Mouse (Mus musculus): ENCODE measurements around the gene Ltbp1. TPM values are rescaled to one million over a fixed set of nuclear protein-coding genes. Genes with fewer than 3 reads are reported as not detected.
A peak's percentile ranks its signal among the peaks of the same experiment; 100 is the strongest.
"Not testable (repeated sequence)": the region's sequence is repeated elsewhere in the genome, so short reads cannot be mapped to it uniquely, and the experiment has no call there.

The Ltbp1 gene
- polyA plus RNA-seq, 1 experiment from 2014 or later, result 53.9 TPM

DNA sequence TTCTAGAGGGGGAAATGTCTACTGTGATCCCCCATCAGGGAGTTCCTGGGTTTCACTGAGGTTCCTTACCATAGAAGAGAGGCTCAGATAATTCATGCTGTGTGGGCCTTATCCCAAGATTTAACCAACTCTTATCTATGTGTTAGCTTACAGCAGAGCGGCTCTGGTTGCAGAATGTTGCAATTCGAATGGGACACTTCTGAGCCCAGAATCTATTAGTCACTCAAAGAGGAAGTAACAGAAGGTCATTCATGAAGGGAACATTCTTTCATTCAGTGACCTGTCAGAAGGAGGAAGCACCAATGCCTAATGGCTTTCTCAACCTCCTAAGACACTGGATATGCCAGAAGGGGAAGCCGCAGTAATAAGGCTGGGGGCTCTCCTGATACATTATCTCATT, 114.1 kb downstream of the Ltbp1 start:
- no peaks in the 10 kb centered on the region for H3K36me3 ChIP-seq (ENCODE audit: control insufficient read depth, insufficient read depth, low read length)
- H3K4me1 ChIP-seq (ENCODE audit: control insufficient read depth, insufficient read depth, low read length), result peaks cover 13% of the 10 kb centered on the region; the same call in 1 of the 2 replicates
- WGBS, result 70% methylated on average over 3 of the region's 3 CpGs
- no peak overlapping the region for H3K4me3 ChIP-seq (ENCODE audit: low read depth, low read length)
- no peak overlapping the region for H3K4me2 ChIP-seq (ENCODE audit: low read depth, low read length)
- ATAC-seq (ENCODE audit: low read depth), result no peak
- no peaks in the 10 kb centered on the region for H3K9me3 ChIP-seq (ENCODE audit: control insufficient read depth, low read length)
- no peak for DNase-seq (ENCODE audit: low spot score)
- H3K9ac ChIP-seq (ENCODE audit: low read depth, low read length), result no peak overlapping the region
- H3K27me3 ChIP-seq (replicated peaks; ENCODE audit: control insufficient read depth, insufficient read depth, low read length), result no peaks in the 10 kb centered on the region
- H3K27ac ChIP-seq (replicated peaks; ENCODE audit: low read depth, low read length), result no peak overlapping the region

DNA sequence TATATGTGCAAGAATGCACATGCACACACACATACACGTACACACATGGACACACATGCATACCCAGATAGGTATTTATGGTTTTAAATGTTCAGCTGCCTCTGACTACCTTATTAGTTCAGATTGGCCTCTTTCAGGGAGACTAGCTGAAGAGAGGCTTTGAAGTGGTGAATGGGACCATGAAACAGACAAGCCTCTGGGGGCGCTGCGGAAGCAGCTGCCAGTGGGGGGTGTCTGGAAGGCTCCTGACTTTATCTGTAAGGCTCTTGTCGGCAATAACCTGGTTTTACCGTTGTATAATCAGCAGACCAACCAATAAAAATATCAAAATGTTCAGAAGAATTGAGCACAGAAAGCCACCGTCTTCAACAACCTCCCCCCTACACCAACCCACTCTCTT, 114.7 kb downstream of the Ltbp1 start:
- ATAC-seq (ENCODE audit: low read depth), result no peak
- H3K9ac ChIP-seq (ENCODE audit: low read depth, low read length), result no peak overlapping the region
- peaks cover 13% of the 10 kb centered on the region; the same call in 1 of the 2 replicates for H3K4me1 ChIP-seq (ENCODE audit: control insufficient read depth, insufficient read depth, low read length)
- WGBS, result 43% methylated on average over 6 of the region's 6 CpGs
- H3K36me3 ChIP-seq (ENCODE audit: control insufficient read depth, insufficient read depth, low read length), result no peaks in the 10 kb centered on the region
- H3K4me3 ChIP-seq (ENCODE audit: low read depth, low read length), result no peak overlapping the region
- DNase-seq (ENCODE audit: low spot score), result no peak
- no peak overlapping the region for H3K4me2 ChIP-seq (ENCODE audit: low read depth, low read length)
- no peaks in the 10 kb centered on the region for H3K27me3 ChIP-seq (replicated peaks; ENCODE audit: control insufficient read depth, insufficient read depth, low read length)
- H3K27ac ChIP-seq (replicated peaks; ENCODE audit: low read depth, low read length), result no peak overlapping the region
- no peaks in the 10 kb centered on the region for H3K9me3 ChIP-seq (ENCODE audit: control insufficient read depth, low read length)

DNA sequence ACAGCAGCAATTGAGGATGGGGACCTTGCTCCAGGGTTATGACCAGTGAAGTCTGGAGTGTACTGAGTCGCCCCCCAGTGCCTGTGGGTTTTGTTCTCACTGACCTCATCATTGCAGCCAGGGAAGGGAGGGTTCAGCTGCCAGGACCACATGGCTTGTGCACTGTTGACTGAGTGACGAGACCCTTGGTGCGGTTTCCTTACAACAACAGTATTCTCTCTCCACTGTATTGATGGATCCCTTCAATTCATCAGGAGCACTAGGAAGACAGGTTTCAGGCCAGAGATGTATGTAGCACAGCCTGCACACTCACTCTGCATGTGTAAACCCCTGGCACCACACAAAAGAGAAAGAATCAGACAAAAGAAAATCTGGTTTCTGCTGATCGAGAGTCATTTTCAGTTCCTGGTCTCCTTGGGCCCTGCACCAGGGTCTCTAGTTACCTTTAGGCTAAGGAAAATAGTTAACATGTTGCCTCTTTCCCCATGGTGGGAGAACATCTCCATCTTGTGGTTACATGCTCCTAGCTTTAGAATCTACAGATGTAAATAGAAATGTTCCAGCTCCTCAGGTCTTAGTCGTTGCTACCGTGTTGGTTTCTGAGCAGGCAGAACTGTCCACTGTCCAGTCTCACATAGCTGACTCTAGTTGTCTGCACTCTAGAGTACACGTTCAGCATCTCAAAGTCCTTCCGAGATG, 117.4 kb downstream of the Ltbp1 start:
- Histone ChIP-seq H3K4me1 (ENCODE audit: control insufficient read depth, insufficient read depth, low read length) (peaks cover 6% of the 10 kb centered on the region; the same call in 1 of the 2 replicates), H3K9ac (ENCODE audit: low read depth, low read length) (no peak overlapping the region), H3K4me2 (ENCODE audit: low read depth, low read length) (no peak overlapping the region), H3K9me3 (ENCODE audit: control insufficient read depth, low read length) (no peaks in the 10 kb centered on the region), H3K4me3 (ENCODE audit: low read depth, low read length) (no peak overlapping the region), H3K27me3 (replicated peaks; ENCODE audit: control insufficient read depth, insufficient read depth, low read length) (no peaks in the 10 kb centered on the region), H3K27ac (replicated peaks; ENCODE audit: low read depth, low read length) (no peak overlapping the region; the same call in 1 of the 2 replicates), H3K36me3 (ENCODE audit: control insufficient read depth, insufficient read depth, low read length) (no peaks in the 10 kb centered on the region)
- ATAC-seq (ENCODE audit: low read depth) (0 out of 2 replicates have a peak, but pooled peaks have one; percentile 26), DNase-seq (ENCODE audit: low spot score) (peak; percentile 53)
- 61% methylated on average over 8 of the region's 8 CpGs for WGBS

DNA sequence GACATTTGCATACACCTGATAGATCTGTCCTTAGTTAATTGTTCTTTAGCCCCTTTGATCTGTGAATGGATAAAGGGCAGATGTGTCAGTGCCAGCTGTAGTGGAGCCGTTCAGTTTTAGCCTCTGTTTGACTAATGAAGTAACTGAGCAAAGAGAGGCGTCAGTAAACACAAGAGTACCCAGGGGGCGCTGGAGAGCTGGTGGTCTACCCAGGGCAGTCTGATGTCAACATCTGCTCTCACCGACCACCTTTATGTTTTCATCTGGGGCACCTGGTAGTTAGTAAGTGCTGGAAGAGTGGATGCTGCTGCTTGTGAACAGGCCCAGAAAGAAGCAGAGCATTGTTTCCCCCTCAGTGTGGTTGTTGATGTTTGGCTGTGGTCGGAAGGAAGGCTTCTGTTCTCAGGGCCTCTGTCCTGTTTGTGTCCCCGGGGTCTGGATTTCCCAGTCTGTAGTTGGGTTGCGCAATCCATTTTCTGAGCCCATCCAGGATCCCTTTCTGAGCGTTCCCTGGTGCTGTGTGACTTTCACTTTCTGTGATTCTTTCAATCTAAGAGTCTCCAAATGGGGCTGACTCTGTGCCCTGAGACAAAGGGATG, 123.1 kb downstream of the Ltbp1 start:
- no peak for DNase-seq (ENCODE audit: low spot score)
- ATAC-seq (ENCODE audit: low read depth), result no peak

GRCm38 (mm10) chr17:75133983-75134382, 128.6 kb downstream of the Ltbp1 start:
- no peak overlapping the region for H3K4me2 ChIP-seq (ENCODE audit: low read depth, low read length)
- H3K9me3 ChIP-seq (ENCODE audit: control insufficient read depth, low read length), result no peaks in the 10 kb centered on the region
- WGBS, result 87% methylated on average over 4 of the region's 4 CpGs
- H3K36me3 ChIP-seq (ENCODE audit: control insufficient read depth, insufficient read depth, low read length), result no peaks in the 10 kb centered on the region
- H3K4me3 ChIP-seq (ENCODE audit: low read depth, low read length), result no peak overlapping the region
- no peaks in the 10 kb centered on the region for H3K4me1 ChIP-seq (ENCODE audit: control insufficient read depth, insufficient read depth, low read length)
- H3K27ac ChIP-seq (replicated peaks; ENCODE audit: low read depth, low read length), result no peak overlapping the region
- H3K27me3 ChIP-seq (replicated peaks; ENCODE audit: control insufficient read depth, insufficient read depth, low read length), result no peaks in the 10 kb centered on the region
- ATAC-seq (ENCODE audit: low read depth) (no peak), DNase-seq (ENCODE audit: low spot score) (no peak)
- no peak overlapping the region for H3K9ac ChIP-seq (ENCODE audit: low read depth, low read length)

More for the DNA sequence above, 123.1 kb downstream of the Ltbp1 start:
- H3K27ac ChIP-seq (replicated peaks; ENCODE audit: low read depth, low read length), result no peak overlapping the region
- no peak overlapping the region for H3K9ac ChIP-seq (ENCODE audit: low read depth, low read length)
- no peak overlapping the region for H3K4me2 ChIP-seq (ENCODE audit: low read depth, low read length)
- H3K9me3 ChIP-seq (ENCODE audit: control insufficient read depth, low read length), result no peaks in the 10 kb centered on the region
- no peaks in the 10 kb centered on the region; the same call in 1 of the 2 replicates for H3K4me1 ChIP-seq (ENCODE audit: control insufficient read depth, insufficient read depth, low read length)
- H3K27me3 ChIP-seq (replicated peaks; ENCODE audit: control insufficient read depth, insufficient read depth, low read length), result no peaks in the 10 kb centered on the region
- H3K4me3 ChIP-seq (ENCODE audit: low read depth, low read length), result no peak overlapping the region
- no peaks in the 10 kb centered on the region for H3K36me3 ChIP-seq (ENCODE audit: control insufficient read depth, insufficient read depth, low read length)
- WGBS, result 61% methylated on average over 8 of the region's 8 CpGs

DNA sequence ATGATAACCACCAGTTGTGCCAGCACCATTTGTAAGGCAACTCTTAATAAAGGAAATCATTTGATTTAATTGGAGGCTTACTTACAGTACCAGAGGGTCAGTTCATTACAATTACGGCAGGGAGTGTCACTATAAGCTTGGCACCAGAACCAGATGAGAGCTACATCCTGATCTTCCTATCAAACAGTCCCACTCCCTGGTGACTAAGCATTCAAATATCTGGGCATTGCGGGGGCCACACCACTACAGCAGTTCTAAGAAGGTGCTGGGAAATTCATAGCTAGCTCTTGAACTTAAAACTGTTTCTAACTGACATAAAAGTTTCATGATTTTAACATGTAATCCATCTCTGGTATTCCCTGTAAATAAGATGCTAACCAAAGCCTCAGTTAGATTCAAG, 134.4 kb downstream of the Ltbp1 start:
- DNase-seq (ENCODE audit: low spot score), result no peak
- no peaks in the 10 kb centered on the region for H3K4me1 ChIP-seq (ENCODE audit: control insufficient read depth, insufficient read depth, low read length)
- no peaks in the 10 kb centered on the region for H3K27me3 ChIP-seq (replicated peaks; ENCODE audit: control insufficient read depth, insufficient read depth, low read length)
- no peak overlapping the region for H3K4me2 ChIP-seq (ENCODE audit: low read depth, low read length)
- no peak overlapping the region for H3K27ac ChIP-seq (replicated peaks; ENCODE audit: low read depth, low read length)
- no peak overlapping the region for H3K9ac ChIP-seq (ENCODE audit: low read depth, low read length)
- ATAC-seq (ENCODE audit: low read depth), result no peak
- no peak overlapping the region for H3K4me3 ChIP-seq (ENCODE audit: low read depth, low read length)
- H3K36me3 ChIP-seq (ENCODE audit: control insufficient read depth, insufficient read depth, low read length), result no peaks in the 10 kb centered on the region
- no peaks in the 10 kb centered on the region for H3K9me3 ChIP-seq (ENCODE audit: control insufficient read depth, low read length)
- 91% methylated on average over 2 of the region's 2 CpGs for WGBS

GRCm38 (mm10) chr17:75142845-75143244, 137.5 kb downstream of the Ltbp1 start:
- not testable (repeated sequence) for H3K9ac ChIP-seq (ENCODE audit: low read depth, low read length); DNase-seq (ENCODE audit: low spot score); H3K4me3 ChIP-seq (ENCODE audit: low read depth, low read length); H3K27ac ChIP-seq (replicated peaks; ENCODE audit: low read depth, low read length); ATAC-seq (ENCODE audit: low read depth); H3K36me3 ChIP-seq (ENCODE audit: control insufficient read depth, insufficient read depth, low read length); H3K4me2 ChIP-seq (ENCODE audit: low read depth, low read length); H3K9me3 ChIP-seq (ENCODE audit: control insufficient read depth, low read length); H3K4me1 ChIP-seq (ENCODE audit: control insufficient read depth, insufficient read depth, low read length); H3K27me3 ChIP-seq (replicated peaks; ENCODE audit: control insufficient read depth, insufficient read depth, low read length)
- WGBS, result 89% methylated on average over 7 of the region's 7 CpGs

DNA sequence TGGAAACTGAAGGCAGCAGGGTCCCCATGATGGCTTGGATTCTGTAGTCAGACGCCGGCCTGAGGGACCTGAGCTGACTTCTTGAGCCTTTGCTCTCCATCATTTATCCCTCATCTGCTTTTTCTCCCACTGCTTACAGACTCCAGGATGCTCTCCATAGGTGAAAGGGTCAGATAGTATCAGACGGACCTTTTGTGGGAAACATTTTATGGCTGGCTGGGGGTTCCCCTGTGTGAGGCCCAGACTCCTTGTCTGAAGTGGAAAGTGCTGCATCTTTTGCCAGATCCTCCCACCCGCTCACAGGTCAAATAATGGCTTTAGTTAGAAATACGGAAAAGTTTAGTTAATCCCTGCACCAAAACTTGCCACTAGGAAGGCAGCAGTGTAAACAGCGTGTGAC, 138.6 kb downstream of the Ltbp1 start:
- Histone ChIP-seq H3K27ac (replicated peaks; ENCODE audit: low read depth, low read length) (no peak overlapping the region), H3K36me3 (ENCODE audit: control insufficient read depth, insufficient read depth, low read length) (no peaks in the 10 kb centered on the region), H3K4me1 (ENCODE audit: control insufficient read depth, insufficient read depth, low read length) (no peaks in the 10 kb centered on the region), H3K27me3 (replicated peaks; ENCODE audit: control insufficient read depth, insufficient read depth, low read length) (no peaks in the 10 kb centered on the region), H3K9me3 (ENCODE audit: control insufficient read depth, low read length) (no peaks in the 10 kb centered on the region), H3K9ac (ENCODE audit: low read depth, low read length) (no peak overlapping the region), H3K4me3 (ENCODE audit: low read depth, low read length) (no peak overlapping the region), H3K4me2 (ENCODE audit: low read depth, low read length) (no peak overlapping the region)
- DNase-seq (ENCODE audit: low spot score) (no peak), ATAC-seq (ENCODE audit: low read depth) (no peak)
- WGBS, result 65% methylated on average over 6 of the region's 6 CpGs

GRCm38 (mm10) chr17:75147218-75147617, 141.8 kb downstream of the Ltbp1 start:
- Histone ChIP-seq H3K4me3 (ENCODE audit: low read depth, low read length) (no peak overlapping the region), H3K9me3 (ENCODE audit: control insufficient read depth, low read length) (no peaks in the 10 kb centered on the region)

More at GRCm38 (mm10) chr17:75147218-75147617, 141.8 kb downstream of the Ltbp1 start:
- ATAC-seq (ENCODE audit: low read depth) (no peak), DNase-seq (ENCODE audit: low spot score) (no peak)
- Histone ChIP-seq H3K36me3 (ENCODE audit: control insufficient read depth, insufficient read depth, low read length) (no peaks in the 10 kb centered on the region), H3K27me3 (replicated peaks; ENCODE audit: control insufficient read depth, insufficient read depth, low read length) (no peaks in the 10 kb centered on the region), H3K4me2 (ENCODE audit: low read depth, low read length) (no peak overlapping the region), H3K9ac (ENCODE audit: low read depth, low read length) (no peak overlapping the region), H3K27ac (replicated peaks; ENCODE audit: low read depth, low read length) (no peak overlapping the region), H3K4me1 (ENCODE audit: control insufficient read depth, insufficient read depth, low read length) (no peaks in the 10 kb centered on the region)
- 87% methylated on average over 4 of the region's 4 CpGs for WGBS

Data from embryonic facial prominence, embryonic 14.5 days (tissue).